Mouse (Mus musculus): ENCODE results near the gene Timm10. TPM values are rescaled to one million over a fixed set of nuclear protein-coding genes. Genes with fewer than 3 reads are reported as not detected.

Timm10 gene
- polyA plus RNA-seq, 1 experiment from 2014 or later = 82.9 TPM

DNA sequence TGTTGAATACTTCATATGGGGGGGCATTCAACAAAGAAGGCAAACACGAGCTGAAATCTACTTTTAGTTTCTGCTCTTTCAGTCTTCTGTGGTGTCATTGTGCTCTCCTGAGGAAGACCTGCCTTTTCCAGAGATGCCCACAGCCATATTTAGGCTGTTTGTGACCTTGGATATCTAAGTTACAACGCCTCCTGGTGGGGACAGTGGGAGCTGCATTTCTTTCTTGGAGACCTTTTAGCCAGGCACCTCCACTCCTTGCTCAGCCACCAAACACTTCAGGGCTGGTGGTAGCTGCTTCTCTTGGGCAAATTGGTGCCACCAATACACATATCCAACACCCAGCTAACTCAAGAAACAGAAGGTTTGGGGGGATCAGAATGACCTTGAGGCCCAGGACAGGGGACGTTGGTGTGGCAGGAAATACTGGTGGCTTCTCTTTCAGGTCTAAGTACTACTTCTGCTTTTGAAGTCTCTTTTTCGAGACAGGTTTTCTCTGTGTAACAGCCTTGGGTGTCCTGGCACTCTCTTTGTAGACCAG lies 43.9 kb downstream of the Timm10 start:
- no peak overlapping the region for H3K27ac ChIP-seq
- H3K4me3 ChIP-seq = no peak overlapping the region
- DNase-seq (ENCODE audit: low spot score) = no peak
- H3K4me1 ChIP-seq = peaks cover 20% of the 10 kb centered on the region
- H3K36me3 ChIP-seq = no peaks in the 10 kb centered on the region
- H3K9me3 ChIP-seq = no peaks in the 10 kb centered on the region
- peaks cover 100% of the 10 kb centered on the region for H3K27me3 ChIP-seq (ENCODE audit: insufficient read depth, poor library complexity, severe bottlenecking)
- WGBS = 53% methylated on average over 4 of the region's 4 CpGs

DNA sequence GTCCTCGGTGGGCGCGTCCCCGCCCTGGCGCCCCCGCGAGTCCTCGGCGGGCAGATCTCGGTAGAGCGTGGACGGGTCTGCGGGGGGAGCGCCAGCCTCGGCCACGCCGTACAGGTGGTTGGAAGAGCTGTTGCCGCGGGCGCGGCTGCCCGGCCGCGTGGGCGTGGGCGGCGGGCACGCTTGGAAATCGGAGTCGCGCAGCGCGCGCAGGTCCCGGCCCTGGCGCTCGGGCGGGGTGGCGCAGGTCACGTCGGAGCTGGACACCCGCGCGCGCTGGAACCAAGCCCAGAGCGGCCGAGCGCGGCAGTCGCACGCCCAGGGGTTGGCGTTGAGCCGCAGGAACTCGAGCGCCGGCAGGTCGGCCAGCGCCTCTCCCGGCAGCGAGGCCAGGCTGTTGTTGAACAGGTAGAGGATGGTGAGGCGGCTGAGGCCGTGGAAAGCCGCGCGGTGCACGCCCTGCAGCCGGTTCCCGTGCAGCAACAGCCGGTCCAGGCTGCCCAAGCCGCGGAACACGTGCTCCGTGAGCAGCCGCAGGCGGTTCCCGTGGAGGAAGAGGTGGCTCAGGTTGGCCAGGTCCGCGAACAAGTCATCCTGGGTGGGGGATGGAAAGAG lies 45.4 kb downstream of the Timm10 start:
- Histone ChIP-seq H3K9me3 (no peaks in the 10 kb centered on the region), H3K4me1 (peaks cover 12% of the 10 kb centered on the region), H3K27me3 (ENCODE audit: insufficient read depth, poor library complexity, severe bottlenecking) (peaks cover 100% of the 10 kb centered on the region), H3K4me3 (peak overlapping the region; percentile 62), H3K27ac (peak overlapping the region; percentile 67), H3K36me3 (no peaks in the 10 kb centered on the region)
- 2% methylated on average over 69 of the region's 78 CpGs for WGBS
- DNase-seq (ENCODE audit: low spot score) = no peak

DNA sequence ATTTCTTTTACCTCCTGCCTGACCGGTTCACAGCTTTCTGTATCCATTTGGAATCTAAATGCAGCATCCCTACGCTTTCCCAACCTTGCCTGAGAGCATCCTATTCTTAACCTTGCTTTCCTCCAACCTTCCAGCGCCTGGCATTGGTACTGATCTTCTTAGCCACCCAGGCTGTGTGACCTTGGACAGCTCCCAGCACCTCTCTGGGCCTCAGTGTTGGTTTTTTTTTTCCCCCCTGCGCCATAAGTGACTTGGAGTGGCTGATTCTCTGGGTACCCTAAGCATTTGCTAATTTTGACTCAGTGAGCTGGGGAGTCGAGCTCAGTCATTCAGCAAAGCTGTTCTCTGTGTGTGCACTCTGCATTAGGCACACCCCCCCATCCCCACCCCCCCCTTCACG lies 49.0 kb downstream of the Timm10 start:
- H3K9me3 ChIP-seq = no peaks in the 10 kb centered on the region
- H3K4me1 ChIP-seq = peaks cover 12% of the 10 kb centered on the region
- 36% methylated on average over 6 of the region's 6 CpGs for WGBS
- no peak overlapping the region for H3K4me3 ChIP-seq
- peaks cover 94% of the 10 kb centered on the region for H3K27me3 ChIP-seq (ENCODE audit: insufficient read depth, poor library complexity, severe bottlenecking)
- H3K27ac ChIP-seq = no peak overlapping the region
- no peak for DNase-seq (ENCODE audit: low spot score)
- no peaks in the 10 kb centered on the region for H3K36me3 ChIP-seq

Other genes with a start within 250 kb of the Timm10 start
- 65.2 and 91.5 TPM in 2 replicates for gene Ctnnd1, start 176.2 kb upstream of the Timm10 start, polyA plus RNA-seq (2016; fragmentation: Nextera tagmentation; extraction: Ambion mirVana)
- gene Btbd18, start 167.9 kb upstream of the Timm10 start, polyA plus RNA-seq (2016; fragmentation: Nextera tagmentation; extraction: Ambion mirVana) = 0.21 and 0.29 TPM in 2 replicates
- 347 and 370 TPM in 2 replicates for gene Selenoh, start 156.2 kb upstream of the Timm10 start, polyA plus RNA-seq (2016; fragmentation: Nextera tagmentation; extraction: Ambion mirVana)
- not detected in 2 replicates for gene Gm28635, start 149.0 kb upstream of the Timm10 start, polyA plus RNA-seq (2016; fragmentation: Nextera tagmentation; extraction: Ambion mirVana)
- gene Med19, start 148.6 kb upstream of the Timm10 start, polyA plus RNA-seq (2016; fragmentation: Nextera tagmentation; extraction: Ambion mirVana) = 30.8 and 39.9 TPM in 2 replicates
- gene Tmx2, start 147.9 kb upstream of the Timm10 start, polyA plus RNA-seq (2016; fragmentation: Nextera tagmentation; extraction: Ambion mirVana) = 172 and 182 TPM in 2 replicates
- 33.3 and 33.4 TPM in 2 replicates for gene Zdhhc5, start 111.8 kb upstream of the Timm10 start, polyA plus RNA-seq (2016; fragmentation: Nextera tagmentation; extraction: Ambion mirVana)
- 30.0 and 42.1 TPM in 2 replicates for gene Clp1, start 99.6 kb upstream of the Timm10 start, polyA plus RNA-seq (2016; fragmentation: Nextera tagmentation; extraction: Ambion mirVana)
- gene Ypel4, start 92.9 kb upstream of the Timm10 start, polyA plus RNA-seq (2016; fragmentation: Nextera tagmentation; extraction: Ambion mirVana) = 6.4 and 6.8 TPM in 2 replicates
- gene Gm19426, start 83.3 kb upstream of the Timm10 start, polyA plus RNA-seq (2016; fragmentation: Nextera tagmentation; extraction: Ambion mirVana) = 6.9 and 7.3 TPM in 2 replicates
- gene Serping1, start 51.6 kb upstream of the Timm10 start, polyA plus RNA-seq (2016; fragmentation: Nextera tagmentation; extraction: Ambion mirVana) = 22.0 and 28.5 TPM in 2 replicates
- gene Ube2l6, start 28.2 kb upstream of the Timm10 start, polyA plus RNA-seq (2016; fragmentation: Nextera tagmentation; extraction: Ambion mirVana) = 51.3 and 65.3 TPM in 2 replicates
- 0.18 and 0.19 TPM in 2 replicates for gene Smtnl1, start 4.3 kb upstream of the Timm10 start, polyA plus RNA-seq (2016; fragmentation: Nextera tagmentation; extraction: Ambion mirVana)
- gene Slc43a1, start 11.9 kb downstream of the Timm10 start, polyA plus RNA-seq (2016; fragmentation: Nextera tagmentation; extraction: Ambion mirVana) = 38.9 and 41.0 TPM in 2 replicates
- gene Rtn4rl2, start 59.7 kb downstream of the Timm10 start, polyA plus RNA-seq (2016; fragmentation: Nextera tagmentation; extraction: Ambion mirVana) = 0.33 and 0.88 TPM in 2 replicates
- gene Slc43a3, start 109.6 kb downstream of the Timm10 start, polyA plus RNA-seq (2016; fragmentation: Nextera tagmentation; extraction: Ambion mirVana) = 48.4 and 50.9 TPM in 2 replicates
- 0.64 TPM in 1 of 2 replicates, not detected in the other for gene Prg2, start 153.5 kb downstream of the Timm10 start, polyA plus RNA-seq (2016; fragmentation: Nextera tagmentation; extraction: Ambion mirVana)
- gene Prg3, start 161.2 kb downstream of the Timm10 start, polyA plus RNA-seq (2016; fragmentation: Nextera tagmentation; extraction: Ambion mirVana) = 0.31 TPM in 1 of 2 replicates, not detected in the other
- 223 and 273 TPM in 2 replicates for gene Ssrp1, start 210.2 kb downstream of the Timm10 start, polyA plus RNA-seq (2016; fragmentation: Nextera tagmentation; extraction: Ambion mirVana)
- gene P2rx3, start 210.5 kb downstream of the Timm10 start, polyA plus RNA-seq (2016; fragmentation: Nextera tagmentation; extraction: Ambion mirVana) = 1.1 and 1.6 TPM in 2 replicates
- 24.7 and 25.9 TPM in 2 replicates for gene Tnks1bp1, start 221.0 kb downstream of the Timm10 start, polyA plus RNA-seq (2016; fragmentation: Nextera tagmentation; extraction: Ambion mirVana)

All from heart, embryonic 10.5 days (tissue).